In genomic region chr11:99464836-99465235, GRCm38 (mm10) we compare ENCODE assay signal across 10 mouse cellular contexts. TPM values are rescaled to one million over a fixed set of nuclear protein-coding genes. Genes with fewer than 3 reads are reported as not detected.
A peak's percentile ranks its signal among the peaks of the same experiment; 100 is the strongest.
DNase-seq lines count a peak whose midpoint lies in the region; ATAC-seq and TF ChIP-seq lines count a peak whose summit lies in the region.
"Had no signal": no experiment of that assay in that cellular context is flagged by ENCODE, and none has a peak within 500 bp of the region (broad histone marks: within the 10 kb centered on the region; RNA-seq: fewer than 3 reads in every experiment).

No protein-coding gene starts in this region.

- no peak overlapping the region for H3K4me3 ChIP-seq in heart, adult 2 months
- no peak overlapping the region for H3K4me3 ChIP-seq in heart, embryonic 11.5 days (ENCODE audit: low read depth, low read length)
- no peak overlapping the region for H3K4me3 ChIP-seq in heart, embryonic 10.5 days
- H3K4me3 ChIP-seq: embryonic facial prominence, embryonic 12.5 days; neural tube, embryonic 13.5 days had no signal

- H3K27me3 ChIP-seq in heart, adult 2 months (ENCODE audit: control insufficient read depth, insufficient read depth, low read length), result no peaks in the 10 kb centered on the region
- H3K27me3 ChIP-seq in heart, embryonic 11.5 days (ENCODE audit: control insufficient read depth, insufficient read depth, low read length), result no peaks in the 10 kb centered on the region
- peaks cover 15% of the 10 kb centered on the region; the same call in 1 of the 2 replicates for H3K27me3 ChIP-seq in heart, embryonic 10.5 days (ENCODE audit: insufficient read depth, poor library complexity, severe bottlenecking)
- H3K27me3 ChIP-seq: embryonic facial prominence, embryonic 12.5 days had no signal

- DNase-seq in heart, adult 2 months, result peak; percentile 38 to 58
- peak; percentile 65 for DNase-seq in adrenal gland, adult 8-10 months
- DNase-seq in embryo, embryonic 11 days, result peak; percentile 89
- DNase-seq in heart, embryonic 10.5 days (ENCODE audit: low spot score), result peak; percentile 81
- peak; percentile 70 to 76 for DNase-seq in layer of hippocampus, postnatal 36 days
- peak; percentile 86 for DNase-seq in mesoderm, embryonic 11.5 days (ENCODE audit: low read depth, low spot score)
- DNase-seq in telencephalon, adult 2 months (ENCODE audit: low read depth, low spot score), result peak; percentile 65

- TF ChIP-seq CTCF in heart, adult 2 months (IDR thresholded peaks at IDR 0.05), result peak; percentile 82

- no peak for TF ChIP-seq POLR2A in heart, adult 2 months (IDR thresholded peaks at IDR 0.05; ENCODE audit: insufficient read depth, low read depth, low read length)

- H3K79me2 ChIP-seq in heart, adult 2 months (replicated peaks; ENCODE audit: control insufficient read depth, insufficient read depth, low read length), result no peaks in the 10 kb centered on the region

- H3K36me3 ChIP-seq in heart, adult 2 months (ENCODE audit: control insufficient read depth, insufficient read depth, low read length), result no peaks in the 10 kb centered on the region
- H3K36me3 ChIP-seq in heart, embryonic 11.5 days (ENCODE audit: control insufficient read depth, insufficient read depth, low read length), result no peaks in the 10 kb centered on the region
- H3K36me3 ChIP-seq in heart, embryonic 10.5 days, result no peaks in the 10 kb centered on the region
- H3K36me3 ChIP-seq: embryonic facial prominence, embryonic 12.5 days; neural tube, embryonic 13.5 days had no signal

- no peaks in the 10 kb centered on the region for H3K4me1 ChIP-seq in heart, adult 2 months (ENCODE audit: control insufficient read depth, insufficient read depth, low read length)
- H3K4me1 ChIP-seq in heart, embryonic 11.5 days (ENCODE audit: control insufficient read depth, insufficient read depth, low read length), result no peaks in the 10 kb centered on the region
- no peaks in the 10 kb centered on the region for H3K4me1 ChIP-seq in heart, embryonic 10.5 days
- H3K4me1 ChIP-seq: embryonic facial prominence, embryonic 12.5 days had no signal

- H3K27ac ChIP-seq in heart, adult 2 months, result no peak overlapping the region
- H3K27ac ChIP-seq in heart, embryonic 11.5 days (ENCODE audit: low read depth, low read length), result no peak overlapping the region
- no peak overlapping the region for H3K27ac ChIP-seq in heart, embryonic 10.5 days
- H3K27ac ChIP-seq: embryonic facial prominence, embryonic 12.5 days; neural tube, embryonic 13.5 days had no signal

- intact Hi-C loops in heart, adult 2 months (cut with DNase I), result loop anchor here (1.0 to 10.0 kb wide), 5 partner anchors 109 to 832 kb away; no protein-coding TSS in a partner anchor

- no peaks in the 10 kb centered on the region for H3K9me3 ChIP-seq in heart, embryonic 11.5 days (replicated peaks; ENCODE audit: control insufficient read depth, low read length)
- H3K9me3 ChIP-seq in heart, embryonic 10.5 days, result no peaks in the 10 kb centered on the region
- H3K9me3 ChIP-seq: embryonic facial prominence, embryonic 12.5 days; neural tube, embryonic 13.5 days had no signal

- WGBS in heart, adult 2 months, result 8% methylated on average over 5 of the region's 5 CpGs
- 5% methylated on average over 5 of the region's 5 CpGs for WGBS in heart, embryonic 11.5 days (ENCODE audit: insufficient replicate concordance)
- 5% methylated on average over 5 of the region's 5 CpGs for WGBS in heart, embryonic 10.5 days

- H3K9ac ChIP-seq in heart, adult 2 months (ENCODE audit: low read depth, low read length), result no peak overlapping the region
- H3K9ac ChIP-seq in heart, embryonic 11.5 days (ENCODE audit: low read depth, low read length), result no peak overlapping the region
- H3K9ac ChIP-seq: embryonic facial prominence, embryonic 12.5 days; neural tube, embryonic 13.5 days had no signal

- no peak overlapping the region for H3K4me2 ChIP-seq in heart, embryonic 11.5 days
- H3K4me2 ChIP-seq: embryonic facial prominence, embryonic 12.5 days; neural tube, embryonic 13.5 days had no signal

- no peak for ATAC-seq in heart, embryonic 11.5 days (replicated peaks; ENCODE audit: insufficient number of reproducible peaks, low FRiP score, low TSS enrichment)

- TF ChIP-seq EP300 in heart, adult 2 months (IDR thresholded peaks at IDR 0.05; ENCODE audit: insufficient read depth, low read depth, low read length), result no peak

RNA-seq across cellular contexts. Expression of gene Krt20, which starts 26.9 kb away (rescaled TPM):
- total RNA-seq in heart, adult 2 months (2021), result not detected
- polyA plus RNA-seq in heart, adult 2 months (2012; rRNA removed), result 0.06 TPM in 1 of 2 replicates, not detected in the other
- 3.7 and 5.4 TPM in 2 replicates for polyA plus RNA-seq in heart, embryonic 11.5 days (2014; fragmentation: Nextera tagmentation; extraction: Ambion mirVana)
- under 1 TPM in 1 of 4 experiments, not detected in 3; 0.13 TPM for total RNA-seq in adrenal gland, adult 8-10 months (2022)
- polyA plus RNA-seq in heart, embryonic 10.5 days (2016; fragmentation: Nextera tagmentation; extraction: Ambion mirVana), result 6.6 and 9.5 TPM in 2 replicates
- not detected for total RNA-seq in layer of hippocampus, postnatal 36 days (2021)

RNA-seq across cellular contexts. Expression of gene Krt23, which starts 28.1 kb away (rescaled TPM):
- total RNA-seq in heart, adult 2 months (2021), result not detected
- polyA plus RNA-seq in heart, adult 2 months (2012; rRNA removed), result 0.80 TPM in 1 of 2 replicates, not detected in the other
- polyA plus RNA-seq in heart, embryonic 11.5 days (2014; fragmentation: Nextera tagmentation; extraction: Ambion mirVana), result 0.43 and 0.51 TPM in 2 replicates
- total RNA-seq in adrenal gland, adult 8-10 months (2022), result under 1 TPM in 1 of 4 experiments, not detected in 3; 0.20 TPM
- 0.15 and 0.38 TPM in 2 replicates for polyA plus RNA-seq in heart, embryonic 10.5 days (2016; fragmentation: Nextera tagmentation; extraction: Ambion mirVana)
- not detected for total RNA-seq in layer of hippocampus, postnatal 36 days (2021)
- polyA plus RNA-seq: neural tube, embryonic 13.5 days had no signal

RNA-seq across cellular contexts. Expression of gene Krt12, which starts 42.8 kb away (rescaled TPM):
- total RNA-seq in heart, adult 2 months (2021), result not detected
- not detected in 2 replicates for polyA plus RNA-seq in heart, adult 2 months (2012; rRNA removed)
- polyA plus RNA-seq in heart, embryonic 11.5 days (2014; fragmentation: Nextera tagmentation; extraction: Ambion mirVana), result not detected in 2 replicates
- not detected for total RNA-seq in adrenal gland, adult 8-10 months (2022)
- polyA plus RNA-seq in heart, embryonic 10.5 days (2016; fragmentation: Nextera tagmentation; extraction: Ambion mirVana), result not detected in 2 replicates
- under 1 TPM; 0.61 to 0.97 TPM for total RNA-seq in layer of hippocampus, postnatal 36 days (2021)
- polyA plus RNA-seq: embryonic facial prominence, embryonic 12.5 days had no signal

RNA-seq across cellular contexts. Expression of gene Krt39, which starts 56.3 kb away (rescaled TPM):
- not detected for total RNA-seq in heart, adult 2 months (2021)
- not detected in 2 replicates for polyA plus RNA-seq in heart, adult 2 months (2012; rRNA removed)
- not detected in 2 replicates for polyA plus RNA-seq in heart, embryonic 11.5 days (2014; fragmentation: Nextera tagmentation; extraction: Ambion mirVana)
- total RNA-seq in adrenal gland, adult 8-10 months (2022), result not detected
- not detected in 2 replicates for polyA plus RNA-seq in heart, embryonic 10.5 days (2016; fragmentation: Nextera tagmentation; extraction: Ambion mirVana)
- not detected for total RNA-seq in layer of hippocampus, postnatal 36 days (2021)
- polyA plus RNA-seq: embryonic facial prominence, embryonic 12.5 days; neural tube, embryonic 13.5 days had no signal
